Mouse (Mus musculus) heart, postnatal 0 days (tissue): ENCODE measurements around the gene Cryga.

Experiments
- CTCF ChIP-seq: IDR thresholded peaks from 2 replicates; pipeline ENCODE4 v1.5.1; 2016; ENCODE audit warnings: antibody characterized with exemption, control low read depth, low read depth
- EP300 ChIP-seq: IDR thresholded peaks from 2 replicates; pipeline ENCODE4 v1.6.1; 2016; ENCODE audit warnings: antibody characterized with exemption, low read depth

GRCm38 (mm10) chr1:65052140-65052539 lies 51.0 kb downstream of the Cryga start:
- no peak for TF ChIP-seq CTCF
- TF ChIP-seq EP300 = no peak
